Mouse (Mus musculus) adrenal gland, postnatal 4 days (tissue): ENCODE results near the gene Zfp426. TPM values are rescaled to one million over a fixed set of nuclear protein-coding genes. Genes with fewer than 3 reads are reported as not detected.

ENCODE experiments used
- DNase-seq, 2 experiments: peaks; one replicate each; pipeline ENCODE4 v3.0.0; 2021 to 2022; ENCODE audit warnings: low spot score in 2 of 2, mixed read lengths in 2 of 2
- total RNA-seq, 2 experiments: library from RNA; stranded (reverse); gene quantifications; 2 replicates each; pipeline ENCODE4 v1.2.3; 2021

Gene Zfp426
- total RNA-seq, 2 experiments from 2014 or later = 28.6 TPM

DNA sequence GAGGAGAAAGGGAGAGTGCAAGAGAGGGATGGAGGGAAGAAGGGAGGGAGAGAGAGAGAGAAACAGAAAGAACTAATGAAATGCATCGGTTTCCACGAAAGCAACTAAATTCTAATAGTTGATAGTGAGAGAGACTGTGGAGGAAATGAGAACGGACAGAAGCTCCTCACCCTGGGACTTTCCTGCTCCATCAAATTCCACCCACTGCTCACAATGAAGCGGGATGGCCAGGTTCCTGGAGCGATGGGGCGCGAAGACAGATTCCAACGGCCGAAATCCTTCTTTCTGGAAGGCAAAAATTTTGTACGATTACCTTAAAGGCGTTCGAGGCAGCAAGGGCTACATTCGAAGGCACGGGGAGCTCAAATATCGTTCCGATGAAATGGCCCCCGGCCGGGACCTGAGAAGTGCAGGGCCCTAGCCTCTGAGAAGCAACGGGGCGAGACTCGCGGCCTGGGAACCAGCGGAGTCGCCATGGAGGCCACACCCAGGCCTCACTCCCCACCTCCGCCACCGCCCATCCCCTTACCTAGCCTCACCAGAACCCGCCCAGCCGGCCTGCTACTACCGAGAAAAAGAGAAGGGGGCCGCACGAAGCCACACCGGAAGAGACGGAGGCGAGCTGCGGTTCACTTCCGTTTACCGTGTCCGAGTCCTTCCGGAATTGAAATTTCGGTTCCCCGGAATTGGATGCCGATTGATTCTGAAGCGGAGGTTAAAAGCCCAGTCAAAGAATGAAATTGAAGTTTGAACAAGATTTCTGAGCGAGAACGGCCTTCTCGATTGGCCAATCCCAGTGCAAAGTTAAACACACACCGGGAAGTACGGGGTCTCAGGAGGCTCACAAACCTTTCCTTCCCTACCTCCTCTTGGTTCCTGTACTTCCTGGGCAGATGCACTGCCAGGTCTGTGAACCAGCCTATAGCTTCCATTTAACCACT lies 32.9 kb downstream of the Zfp426 start, which contains the start of gene Zfp26:
Gene Zfp26 (minus strand): TSS at position 786 of the 941 bp plus-strand sequence.
- peak; percentile 30 to 62 for DNase-seq

DNA sequence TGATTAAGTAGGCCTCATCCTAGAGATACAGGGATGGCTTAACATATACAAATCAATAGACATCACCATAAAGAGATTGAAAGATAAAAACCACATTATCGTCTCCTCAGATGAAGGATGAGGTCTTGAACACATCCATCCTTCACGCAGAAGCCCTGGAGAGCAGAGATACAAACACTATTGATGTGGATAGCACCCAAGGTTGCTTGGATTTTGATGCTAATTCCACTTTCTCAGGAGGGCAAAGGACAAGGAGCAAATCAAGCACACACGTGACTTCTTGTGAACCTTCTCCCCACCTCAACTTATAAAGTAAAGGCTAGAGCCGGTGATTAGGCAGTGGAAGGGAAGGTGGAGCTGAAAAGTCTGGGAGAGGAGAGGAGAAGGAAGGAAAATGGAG lies 38.9 kb downstream of the Zfp426 start:
- no peak for DNase-seq

DNA sequence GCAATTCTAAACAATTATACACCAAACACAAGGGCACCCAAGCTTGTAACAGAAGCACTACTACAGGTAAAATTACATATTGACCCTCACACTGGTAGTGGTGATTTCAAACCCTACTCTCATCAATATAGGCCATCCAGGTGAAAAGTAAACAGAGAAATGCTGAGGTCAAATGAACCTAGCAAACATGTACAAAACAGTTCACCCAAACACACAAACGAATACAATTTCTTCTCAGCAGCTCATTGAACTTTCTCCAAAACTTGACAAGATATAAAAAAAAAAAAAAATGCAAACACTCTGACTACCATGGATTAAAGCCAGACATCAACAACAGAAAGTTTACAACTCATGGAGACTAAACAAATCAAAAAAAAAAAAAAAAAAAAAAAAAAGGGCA lies 41.1 kb downstream of the Zfp426 start:
- DNase-seq = no peak

DNA sequence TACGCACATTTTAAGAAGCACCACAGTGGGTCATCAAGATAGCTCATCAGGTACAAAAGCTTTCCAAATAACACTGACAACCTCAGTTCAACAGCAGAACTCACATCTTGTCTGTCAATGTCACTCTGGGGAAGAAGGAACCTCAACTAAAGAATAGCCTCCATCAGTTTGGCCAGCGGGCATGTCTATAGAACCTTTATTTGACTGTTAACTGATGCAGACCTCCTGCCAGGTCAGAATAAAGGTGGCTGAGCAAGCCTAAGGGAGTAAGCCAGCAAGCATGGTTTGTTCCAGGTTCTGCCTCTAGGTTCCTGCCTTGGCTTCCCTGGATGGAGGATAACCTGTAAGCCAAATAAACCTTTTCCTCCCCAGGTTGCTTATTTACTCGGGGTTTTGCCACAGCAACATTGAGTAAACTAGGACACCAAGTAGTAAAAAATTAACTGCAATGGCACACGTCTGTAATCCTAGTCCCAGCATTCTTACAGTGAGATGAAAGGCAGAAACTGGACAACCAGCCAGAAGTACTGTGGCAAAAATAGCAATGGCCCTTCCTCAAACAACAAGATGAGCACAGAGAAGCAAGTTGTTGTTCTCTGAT lies 49.3 kb downstream of the Zfp426 start:
- DNase-seq = no peak

DNA sequence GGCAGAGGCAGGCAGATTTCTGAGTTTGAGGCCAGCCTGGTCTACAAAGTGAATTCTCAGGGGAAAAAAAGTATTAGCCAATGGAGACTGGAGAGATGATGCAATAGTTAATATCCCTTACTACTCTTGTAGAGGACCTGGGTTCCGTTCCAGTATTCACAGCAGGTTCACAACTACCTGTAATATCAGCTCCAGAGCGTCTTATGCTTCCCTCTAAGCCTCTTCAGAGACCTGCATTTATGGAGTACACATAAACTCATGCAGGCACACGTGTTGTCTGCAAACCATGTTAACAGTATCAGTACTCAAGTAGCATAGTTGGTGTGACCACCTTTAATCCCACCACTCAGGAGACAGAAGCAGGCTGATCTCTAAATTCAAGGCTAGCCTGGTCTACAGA lies 62.5 kb downstream of the Zfp426 start:
- DNase-seq = no peak

Other genes with a start within 250 kb of the Zfp426 start
- not detected for gene Olfr39, start 210.4 kb downstream of the Zfp426 start, total RNA-seq
- not detected for gene Olfr873, start 194.2 kb downstream of the Zfp426 start, total RNA-seq
- gene Olfr18, start 156.7 kb downstream of the Zfp426 start, total RNA-seq = under 1 TPM in 1 of 2 experiments, not detected in 1; 0.25 TPM
- 10 to 100 TPM; 14.6 to 15.1 TPM for gene Zfp560, start 107.6 kb downstream of the Zfp426 start, total RNA-seq
- 10 to 100 TPM; 39.4 to 41.6 TPM for gene Zfp26, start 32.6 kb downstream of the Zfp426 start, total RNA-seq
- 10 to 100 TPM; 60.4 to 65.1 TPM for gene Zfp266, start 28.7 kb upstream of the Zfp426 start, total RNA-seq
- 10 to 100 TPM; 12.0 to 13.6 TPM for gene Zfp846, start 88.5 kb upstream of the Zfp426 start, total RNA-seq
- gene Ubl5, start 150.1 kb upstream of the Zfp426 start, total RNA-seq = 100 to 1,000 TPM; 271 to 275 TPM
- gene Fbxl12, start 152.0 kb upstream of the Zfp426 start, total RNA-seq = 10 to 100 TPM; 31.6 to 32.7 TPM
- gene Pin1, start 159.3 kb upstream of the Zfp426 start, total RNA-seq = 10 to 100 TPM; 23.4 to 23.6 TPM